Mouse (Mus musculus) hindbrain, embryonic 15.5 days (tissue): Measurements from ENCODE around the gene Usp13. TPM values are rescaled to one million over a fixed set of nuclear protein-coding genes. Genes with fewer than 3 reads are reported as not detected.

ENCODE experiments used
- ATAC-seq: fragments of 200-750 bp; cut with Nextera tagmentation; 2 replicates; pipeline ENCODE4 v1.8.0; 2017; ENCODE audit warnings: low read depth, moderate number of reproducible peaks, moderate TSS enrichment; ENCODE audit not compliant: low FRiP score
- H3K27ac ChIP-seq: fragments of 300-500 bp; sonication (generic); replicated peaks from 2 replicates; pipeline ENCODE4 v1.5.1; 2015; ENCODE audit warnings: mild to moderate bottlenecking, inconsistent platforms
- H3K27me3 ChIP-seq: fragments of 300-500 bp; sonication (generic); 2 replicates; pipeline ENCODE4 v1.6.1; 2015; ENCODE audit warnings: control low read depth, inconsistent platforms
- H3K36me3 ChIP-seq: fragments of 300-500 bp; sonication (generic); 2 replicates; pipeline ENCODE4 v1.6.1; 2015; ENCODE audit warnings: control low read depth, inconsistent platforms
- H3K4me1 ChIP-seq: fragments of 300-500 bp; sonication (generic); replicated peaks from 2 replicates; pipeline ENCODE4 v1.6.1; 2015; ENCODE audit warnings: control low read depth, inconsistent platforms
- H3K4me2 ChIP-seq: fragments of 300-500 bp; sonication (generic); 2 replicates; pipeline ENCODE4 v1.6.1; 2015; ENCODE audit warnings: moderate library complexity, mild to moderate bottlenecking, inconsistent platforms
- H3K4me3 ChIP-seq: fragments of 300-500 bp; sonication (generic); 2 replicates; pipeline ENCODE4 v1.5.1; 2015; ENCODE audit warnings: mild to moderate bottlenecking, inconsistent platforms
- H3K9ac ChIP-seq: fragments of 300-500 bp; sonication (generic); 2 replicates; pipeline ENCODE4 v1.6.1; 2015; ENCODE audit warnings: inconsistent platforms
- H3K9me3 ChIP-seq: fragments of 300-500 bp; sonication (generic); 2 replicates; pipeline ENCODE4 v1.6.1; 2016; ENCODE audit warnings: control low read depth, inconsistent platforms
- WGBS: fragments of 180-500 bp; shearing (Covaris S2); methylation state at CpG from one replicate; pipeline ENCODE4 v1.1.7; 2015; 5-methylcytosine and 5-hydroxymethylcytosine counted together
- polyA plus RNA-seq: library from polyadenylated mRNA; unstranded; fragments of >200 nt; fragmentation: Nextera tagmentation; extraction: Ambion mirVana; gene quantifications from 2 replicates; pipeline ENCODE4 v1.2.1, GENCODE M21; 2015

The Usp13 gene
- polyA plus RNA-seq, 1 experiment from 2014 or later = 15.1 TPM

DNA sequence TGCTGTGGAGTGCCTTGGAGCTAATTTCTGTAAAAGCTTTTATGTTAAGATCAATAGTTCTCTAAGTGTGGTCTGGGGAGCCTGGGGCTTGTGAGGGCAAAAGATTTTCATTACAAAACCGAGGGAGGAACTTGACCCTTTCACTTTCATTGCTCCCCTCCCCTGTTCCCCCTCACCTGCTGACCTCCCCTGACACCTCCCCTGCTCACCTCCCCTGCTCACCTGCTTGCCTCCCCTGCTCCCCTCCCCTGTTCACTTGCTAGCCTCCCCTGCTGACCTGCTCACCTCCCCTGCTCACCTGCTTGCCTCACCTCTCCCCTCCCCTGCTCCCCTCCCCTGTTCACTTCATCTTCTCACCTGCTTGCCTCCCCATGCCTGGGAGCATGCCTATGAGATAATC, 134.0 kb downstream of the Usp13 start:
- H3K27ac ChIP-seq = no peak overlapping the region
- no peaks in the 10 kb centered on the region for H3K36me3 ChIP-seq
- WGBS = 17% methylated on average over 1 of the region's 1 CpGs

GRCm38 (mm10) chr3:32961494-32961893, 144.1 kb downstream of the Usp13 start:
- Histone ChIP-seq H3K27me3 (no peaks in the 10 kb centered on the region), H3K4me2 (no peak overlapping the region), H3K9ac (no peak overlapping the region), H3K36me3 (no peaks in the 10 kb centered on the region), H3K9me3 (no peaks in the 10 kb centered on the region), H3K4me3 (no peak overlapping the region), H3K27ac (no peak overlapping the region), H3K4me1 (no peaks in the 10 kb centered on the region)
- ATAC-seq = peak; percentile 40; the same call in 1 of the 2 replicates
- WGBS = 58% methylated on average over 3 of the region's 3 CpGs

More for the DNA sequence above, 134.0 kb downstream of the Usp13 start:
- Histone ChIP-seq H3K4me3 (no peak overlapping the region), H3K27me3 (no peaks in the 10 kb centered on the region), H3K9ac (no peak overlapping the region), H3K4me1 (no peaks in the 10 kb centered on the region), H3K4me2 (no peak overlapping the region), H3K9me3 (no peaks in the 10 kb centered on the region)
- peak; percentile 38; the same call in 1 of the 2 replicates for ATAC-seq

- Histone ChIP-seq H3K9me3 (no peaks in the 10 kb centered on the region), H3K27ac (no peak overlapping the region), H3K4me2 (no peak overlapping the region), H3K9ac (no peak overlapping the region), H3K4me1 (no peaks in the 10 kb centered on the region), H3K4me3 (no peak overlapping the region), H3K27me3 (no peaks in the 10 kb centered on the region), H3K36me3 (no peaks in the 10 kb centered on the region)
- WGBS = 0% methylated on average over 2 of the region's 2 CpGs
- ATAC-seq = no peak
Observed at GRCm38 (mm10) chr3:32965528-32965927, 148.2 kb downstream of the Usp13 start.

DNA sequence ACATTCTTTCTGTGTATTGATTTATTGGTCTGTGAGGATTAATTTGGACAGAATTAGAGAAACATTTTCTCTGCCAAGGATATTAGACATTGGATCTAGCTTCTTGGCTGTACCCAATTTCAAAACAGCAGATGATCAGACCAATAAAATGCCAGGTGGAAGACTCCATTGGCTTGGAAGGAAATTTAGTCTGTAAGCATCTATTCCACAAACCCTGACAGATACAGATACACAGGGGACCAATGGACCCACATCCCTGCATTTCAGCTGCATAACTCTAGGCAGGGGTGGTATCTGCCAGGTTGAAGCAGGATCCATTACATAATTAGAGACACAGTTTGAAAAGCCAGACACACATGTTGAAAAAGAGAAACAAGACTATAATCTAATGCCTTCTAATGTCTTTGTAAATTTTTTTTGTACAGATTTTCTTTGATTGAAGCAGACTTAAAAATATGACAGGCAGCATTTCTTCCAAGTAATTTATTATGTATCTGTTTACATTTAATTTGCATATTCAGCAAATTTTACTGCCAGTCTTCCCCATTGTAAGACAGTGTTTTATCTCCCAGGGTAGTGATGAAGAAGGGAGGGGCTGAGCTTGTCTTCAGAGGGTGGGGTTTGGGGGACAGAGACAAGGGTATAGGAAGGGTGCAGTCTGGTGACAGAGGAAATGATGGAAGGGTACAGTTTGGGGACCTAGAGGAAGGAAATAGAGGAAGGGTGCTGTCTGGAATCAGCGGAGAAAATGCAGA, 151.5 kb downstream of the Usp13 start:
- no peaks in the 10 kb centered on the region for H3K36me3 ChIP-seq
- H3K9me3 ChIP-seq = no peaks in the 10 kb centered on the region
- 89% methylated on average over 1 of the region's 1 CpGs for WGBS
- H3K4me2 ChIP-seq = no peak overlapping the region
- no peak overlapping the region for H3K9ac ChIP-seq
- H3K27ac ChIP-seq = 0 out of 2 replicates have a peak overlapping the region, but pooled peaks have one; percentile 20
- H3K27me3 ChIP-seq = no peaks in the 10 kb centered on the region
- H3K4me3 ChIP-seq = no peak overlapping the region
- no peaks in the 10 kb centered on the region for H3K4me1 ChIP-seq
- ATAC-seq = peak; percentile 31; the same call in 1 of the 2 replicates

DNA sequence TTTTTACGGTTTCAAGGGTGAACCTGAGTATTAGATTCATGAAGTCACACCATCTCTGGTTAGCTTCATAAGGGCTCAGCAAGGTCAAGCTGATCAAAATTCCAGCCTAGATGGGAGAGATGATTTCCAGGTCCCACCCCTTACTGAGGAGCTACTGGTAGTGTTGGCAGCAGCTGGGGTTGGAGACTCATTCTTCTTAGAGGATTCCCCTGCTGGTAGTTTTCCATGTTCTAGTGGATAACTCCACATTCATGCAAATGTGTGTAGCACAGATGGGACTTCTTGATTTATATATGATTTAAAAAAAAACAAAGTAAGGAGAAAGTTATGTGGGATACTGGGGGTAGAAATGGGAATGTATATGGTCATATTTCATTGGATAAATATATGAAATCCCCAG, 152.9 kb downstream of the Usp13 start:
- no peak for ATAC-seq
- Histone ChIP-seq H3K27ac (no peak overlapping the region), H3K4me2 (no peak overlapping the region), H3K9ac (no peak overlapping the region), H3K4me3 (no peak overlapping the region), H3K36me3 (no peaks in the 10 kb centered on the region), H3K4me1 (no peaks in the 10 kb centered on the region), H3K27me3 (no peaks in the 10 kb centered on the region), H3K9me3 (no peaks in the 10 kb centered on the region)
- WGBS = 97% methylated on average over 1 of the region's 1 CpGs

DNA sequence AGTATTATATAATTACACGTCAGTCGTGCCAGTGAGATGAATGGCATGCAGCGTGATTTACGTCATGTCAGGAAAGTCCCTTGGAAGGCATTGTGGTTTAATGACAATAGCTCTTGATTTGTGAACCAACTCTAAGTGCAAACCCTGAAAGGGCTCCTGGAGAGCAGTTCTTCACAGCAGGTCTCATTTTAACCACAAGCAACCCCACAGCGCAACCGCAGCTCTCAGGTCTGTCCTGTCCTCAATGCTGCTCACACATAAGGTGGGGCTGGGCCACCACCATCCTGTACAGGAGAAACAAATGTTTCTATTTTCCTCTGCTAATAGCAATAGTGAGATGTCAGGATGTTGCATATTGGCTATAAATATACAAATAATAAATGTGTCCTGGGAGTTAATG, 161.9 kb downstream of the Usp13 start:
- H3K4me1 ChIP-seq = no peaks in the 10 kb centered on the region
- no peak overlapping the region for H3K9ac ChIP-seq
- H3K4me3 ChIP-seq = no peak overlapping the region
- no peak overlapping the region for H3K27ac ChIP-seq
- no peak for ATAC-seq
- H3K36me3 ChIP-seq = no peaks in the 10 kb centered on the region
- H3K27me3 ChIP-seq = no peaks in the 10 kb centered on the region
- H3K4me2 ChIP-seq = no peak overlapping the region
- no peaks in the 10 kb centered on the region for H3K9me3 ChIP-seq
- 20% methylated on average over 6 of the region's 6 CpGs for WGBS

GRCm38 (mm10) chr3:32979981-32980380, 162.6 kb downstream of the Usp13 start:
- no peak overlapping the region for H3K4me3 ChIP-seq
- no peak overlapping the region for H3K27ac ChIP-seq
- no peaks in the 10 kb centered on the region for H3K36me3 ChIP-seq
- no peaks in the 10 kb centered on the region for H3K4me1 ChIP-seq
- 51% methylated on average over 4 of the region's 4 CpGs for WGBS
- no peaks in the 10 kb centered on the region for H3K9me3 ChIP-seq
- H3K4me2 ChIP-seq = no peak overlapping the region
- no peaks in the 10 kb centered on the region for H3K27me3 ChIP-seq
- no peak for ATAC-seq
- no peak overlapping the region for H3K9ac ChIP-seq

DNA sequence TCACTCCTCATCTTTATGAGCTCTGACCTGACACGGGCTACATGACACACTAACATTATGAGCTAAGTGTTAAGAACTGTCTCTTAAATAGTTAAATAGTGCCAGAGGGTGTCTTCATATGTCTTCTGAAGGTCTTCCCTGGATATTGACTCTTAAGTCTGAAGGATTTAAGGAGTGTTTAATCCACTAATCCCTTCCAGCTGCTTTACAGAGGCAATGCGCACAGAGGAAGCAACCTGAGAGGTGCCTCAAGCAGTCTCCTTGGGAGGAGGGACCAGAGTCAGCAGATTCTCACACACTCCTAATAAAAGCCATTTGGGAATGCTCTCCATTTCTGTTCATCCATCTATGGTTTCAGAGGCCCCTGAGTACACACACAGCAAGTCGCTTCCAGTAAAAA, 167.8 kb downstream of the Usp13 start:
- H3K9ac ChIP-seq = no peak overlapping the region
- no peak overlapping the region for H3K4me2 ChIP-seq
- ATAC-seq = no peak
- no peaks in the 10 kb centered on the region for H3K9me3 ChIP-seq
- H3K4me1 ChIP-seq = no peaks in the 10 kb centered on the region
- 86% methylated on average over 3 of the region's 3 CpGs for WGBS
- H3K36me3 ChIP-seq = no peaks in the 10 kb centered on the region
- no peak overlapping the region for H3K4me3 ChIP-seq
- no peaks in the 10 kb centered on the region for H3K27me3 ChIP-seq
- H3K27ac ChIP-seq = no peak overlapping the region

Other genes with a start within 250 kb of the Usp13 start
- 95.1 and 96.3 TPM in 2 replicates for gene Gnb4, start 201.0 kb upstream of the Usp13 start, polyA plus RNA-seq
- gene Actl6a, start 111.2 kb upstream of the Usp13 start, polyA plus RNA-seq = 63.2 and 68.9 TPM in 2 replicates
- 311 and 334 TPM in 2 replicates for gene Ndufb5, start 80.6 kb upstream of the Usp13 start, polyA plus RNA-seq
- gene Mrpl47, start 79.9 kb upstream of the Usp13 start, polyA plus RNA-seq = 30.2 and 33.4 TPM in 2 replicates